Mouse (Mus musculus) yolk sac, embryonic 10.5 days (tissue): ENCODE measurements around the gene Plekha6.
"Not testable (repeated sequence)": the region's sequence is repeated elsewhere in the genome, so short reads cannot be mapped to it uniquely, and the experiment has no call there.

Source experiments
- DNase-seq: peaks from one replicate; pipeline ENCODE4 v3.0.0-alpha.2; 2017; ENCODE audit warnings: low spot score

Plekha6 gene

GRCm38 (mm10) chr1:133321267-133321925 is 157.4 kb downstream of the Plekha6 start, which contains the start of gene Kiss1:
Gene Kiss1 (plus strand): TSS chr1:133321875.
- DNase-seq = no peak

GRCm38 (mm10) chr1:133323333-133323732 is 159.3 kb downstream of the Plekha6 start:
- no peak for DNase-seq

DNA sequence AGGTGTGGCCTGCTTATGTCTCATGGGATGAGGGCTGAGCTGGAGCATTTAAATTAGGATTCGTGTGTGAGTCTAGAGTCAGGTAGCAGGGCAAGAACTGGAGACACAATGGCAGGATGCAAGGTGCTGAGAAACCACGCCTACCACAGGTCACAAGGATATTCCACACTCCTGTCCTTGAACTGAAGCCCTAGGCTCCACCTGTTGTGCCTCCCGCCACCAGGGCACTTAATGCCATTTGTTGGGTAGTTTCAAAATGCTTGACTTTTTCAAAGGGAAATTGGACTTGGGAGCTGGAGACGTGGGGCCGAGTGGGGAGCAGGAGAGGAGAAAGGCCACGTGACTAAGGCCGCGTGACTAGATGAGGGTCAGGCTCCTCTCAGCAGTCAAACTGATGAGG is 161.9 kb downstream of the Plekha6 start:
- DNase-seq = no peak

DNA sequence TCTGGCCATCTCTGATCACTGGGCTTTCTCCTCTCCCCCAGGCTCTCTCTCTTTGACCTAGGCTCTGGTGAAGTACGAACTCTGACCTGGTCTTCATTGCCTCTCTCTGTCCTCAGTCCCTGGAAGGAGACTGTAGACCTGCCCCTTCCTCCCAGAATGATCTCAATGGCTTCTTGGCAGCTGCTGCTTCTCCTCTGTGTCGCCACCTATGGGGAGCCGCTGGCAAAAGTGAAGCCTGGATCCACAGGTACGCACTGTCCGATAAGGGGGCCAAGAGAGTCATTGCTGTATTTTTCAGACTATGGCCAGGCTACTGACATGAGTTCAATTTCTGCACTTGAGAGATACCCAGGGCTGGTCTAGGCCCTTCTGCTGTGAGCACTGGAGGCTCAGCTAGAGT is 163.1 kb downstream of the Plekha6 start:
- no peak for DNase-seq

- DNase-seq = no peak
Measured at GRCm38 (mm10) chr1:133328299-133328795, 164.3 kb downstream of the Plekha6 start.

- DNase-seq = peak; percentile 27
Measured at GRCm38 (mm10) chr1:133328896-133329637, 165.1 kb downstream of the Plekha6 start.

DNA sequence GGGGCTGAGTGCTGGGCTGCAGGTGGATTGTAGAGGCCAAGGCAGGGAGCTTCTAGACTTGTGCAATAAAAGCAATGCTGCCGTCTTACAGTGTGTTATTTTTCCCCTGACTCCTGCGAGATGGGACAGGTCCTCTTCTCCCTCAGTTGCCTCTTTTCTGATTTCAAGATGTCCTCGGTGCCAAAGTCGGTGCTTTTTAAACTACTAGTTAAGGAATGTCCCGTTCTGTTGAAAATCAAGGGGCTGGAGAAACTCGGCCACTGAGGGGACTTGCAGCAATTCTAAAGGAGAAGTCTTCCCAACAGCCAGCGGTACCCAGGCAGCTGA is 165.6 kb downstream of the Plekha6 start:
- DNase-seq = no peak

GRCm38 (mm10) chr1:133331142-133331541 is 167.1 kb downstream of the Plekha6 start:
- no peak for DNase-seq

DNA sequence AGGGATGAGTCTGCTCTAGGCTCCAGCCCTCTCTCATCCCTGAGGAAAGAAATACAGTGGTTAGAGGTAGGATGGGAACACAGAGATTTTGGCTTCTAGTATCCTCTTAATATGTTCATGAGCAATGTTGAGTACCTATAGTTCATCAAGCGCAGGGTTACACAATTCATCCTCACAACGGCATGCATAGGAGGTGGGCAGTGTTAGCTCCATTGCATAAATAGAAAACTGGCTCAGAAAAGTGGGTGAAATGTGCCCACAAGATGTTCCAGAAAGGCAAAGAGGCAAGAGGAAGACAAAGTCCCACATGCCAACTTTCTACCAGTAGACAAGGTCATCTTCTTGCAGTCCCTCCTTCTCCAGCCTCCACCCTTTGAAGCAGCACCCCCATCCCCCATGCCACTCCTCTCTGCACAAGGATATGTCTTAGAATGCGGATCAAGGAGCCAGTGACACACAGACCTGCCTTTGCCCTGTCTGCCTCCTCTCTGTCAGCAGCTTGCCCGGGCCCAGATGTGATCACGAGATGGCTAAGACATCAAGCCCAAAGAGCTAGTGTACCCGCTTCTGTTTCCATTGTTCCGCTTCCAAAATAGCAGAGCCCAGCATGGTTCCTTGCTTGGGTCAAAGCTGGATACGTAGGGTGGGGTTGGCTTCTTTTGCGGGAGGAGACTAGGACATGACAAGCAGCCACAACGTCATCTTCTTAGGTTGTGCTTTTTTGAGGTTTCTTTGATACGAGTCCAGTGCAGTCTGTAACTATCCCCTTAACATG is 168.8 kb downstream of the Plekha6 start:
- no peak for DNase-seq

- no peak for DNase-seq
Measured at GRCm38 (mm10) chr1:133333937-133334336, 169.9 kb downstream of the Plekha6 start.

DNA sequence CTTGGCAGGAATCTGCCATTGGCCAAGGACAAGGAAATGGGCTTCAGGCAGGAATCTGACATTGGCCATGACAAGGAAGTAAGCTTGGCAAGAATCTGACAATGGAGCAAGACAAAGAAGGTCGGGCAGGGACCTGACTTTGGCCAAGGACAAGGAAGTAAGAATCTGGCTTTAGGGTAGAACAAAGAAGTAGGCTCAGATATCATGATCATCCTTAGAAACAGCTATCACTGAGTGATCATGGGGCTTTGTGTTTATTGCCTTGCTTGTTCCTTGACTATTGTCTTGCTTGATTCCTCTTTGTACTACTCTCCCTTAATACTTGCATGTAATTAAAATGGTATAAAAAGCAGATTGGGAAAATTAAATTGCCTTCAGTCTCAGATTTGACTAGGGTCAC is 176.4 kb downstream of the Plekha6 start:
- DNase-seq = not testable (repeated sequence)

GRCm38 (mm10) chr1:133344357-133344756 is 180.3 kb downstream of the Plekha6 start:
- DNase-seq = no peak

GRCm38 (mm10) chr1:133346531-133346930 is 182.5 kb downstream of the Plekha6 start:
- no peak for DNase-seq

DNA sequence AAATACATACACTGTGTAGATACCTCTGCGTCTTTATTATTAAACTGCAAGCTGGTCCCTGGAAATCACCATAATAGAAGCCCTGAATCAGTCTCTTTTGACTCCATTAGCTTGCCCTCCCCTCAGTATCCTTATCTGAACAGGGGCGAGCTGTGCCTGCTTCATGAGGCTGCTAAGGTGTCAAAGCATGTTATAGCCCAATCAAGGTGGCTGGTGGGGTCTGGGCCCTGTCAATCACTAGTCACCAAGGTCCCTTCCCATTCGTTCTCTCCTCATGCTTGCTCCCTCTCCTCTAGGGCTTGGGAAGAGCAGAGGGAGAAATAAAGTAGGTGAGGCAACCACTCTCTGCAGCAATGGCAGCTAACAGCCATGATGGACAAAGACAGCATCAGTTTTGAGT is 183.2 kb downstream of the Plekha6 start:
- DNase-seq = no peak

- DNase-seq = peak; percentile 78
Measured at GRCm38 (mm10) chr1:133347693-133348520, 183.9 kb downstream of the Plekha6 start.

DNA sequence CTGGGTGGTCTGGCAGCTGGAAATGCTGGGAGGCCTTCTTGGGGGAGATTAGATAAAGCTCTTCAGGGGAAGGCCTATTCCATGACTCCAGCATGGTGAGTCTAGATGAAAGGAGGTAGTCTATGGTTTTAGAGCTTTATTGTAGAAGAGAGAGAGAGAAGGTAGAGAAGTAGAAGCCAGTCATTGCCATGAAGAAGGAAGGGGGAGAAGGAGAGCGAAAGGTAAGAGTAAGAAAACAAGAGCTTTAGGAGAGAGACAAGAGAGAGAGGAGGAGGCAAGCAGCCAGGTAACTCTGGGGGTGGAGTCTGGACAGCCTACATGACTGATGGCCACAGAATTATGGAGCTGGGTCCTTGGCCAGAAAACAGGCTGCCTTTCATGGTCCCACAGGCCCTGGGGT is 186.2 kb downstream of the Plekha6 start, which contains the start of gene Ren1:
Ren1 (plus strand) TSS at position 301 of the 400 bp plus-strand sequence.
- no peak for DNase-seq

DNA sequence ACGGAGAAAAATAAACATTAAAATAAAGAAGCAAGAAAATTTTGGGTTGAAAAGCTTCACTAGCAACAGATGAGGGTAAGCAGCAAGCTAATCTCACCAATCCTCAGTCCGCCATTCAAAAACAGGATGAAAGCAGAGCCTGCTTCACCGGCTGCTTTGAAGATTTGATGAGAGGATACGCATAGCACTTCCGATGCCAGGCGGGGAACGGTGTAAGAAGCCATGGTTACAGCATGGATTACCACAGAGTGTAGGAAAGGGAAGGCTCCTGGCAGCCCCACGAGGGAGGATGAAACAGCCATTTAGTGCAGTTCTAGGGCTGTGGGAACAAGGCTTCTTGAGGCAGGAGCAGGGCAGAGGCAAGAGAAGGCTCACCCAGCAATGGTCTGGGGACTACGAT is 187.8 kb downstream of the Plekha6 start:
- no peak for DNase-seq
